Mouse (Mus musculus) liver, embryonic 14.5 days (tissue): Measurements from ENCODE around the gene Srp72. TPM values are rescaled to one million over a fixed set of nuclear protein-coding genes. Genes with fewer than 3 reads are reported as not detected.
A peak's percentile ranks its signal among the peaks of the same experiment; 100 is the strongest.

Source experiments
- ATAC-seq: fragments of 200-750 bp; cut with Nextera tagmentation; 2 replicates; pipeline ENCODE4 v1.8.0; 2017; ENCODE audit warnings: moderate number of reproducible peaks, mild to moderate bottlenecking, moderate library complexity; ENCODE audit not compliant: insufficient read depth
- DNase-seq, 3 experiments: peaks; one replicate each; pipeline ENCODE4 v3.0.0-alpha.2; 2012 to 2013; ENCODE audit warnings: low read depth in 3 of 3, low spot score in 3 of 3
- H3K27ac ChIP-seq: fragments of 300-500 bp; sonication (generic); 2 replicates; pipeline ENCODE4 v1.5.1; 2014; ENCODE audit warnings: moderate library complexity, mild to moderate bottlenecking, control low read depth, inconsistent platforms
- H3K27me3 ChIP-seq: fragments of 300-500 bp; sonication (generic); 2 replicates; pipeline ENCODE4 v1.6.1; 2014; ENCODE audit warnings: mild to moderate bottlenecking, low read length, moderate library complexity; ENCODE audit not compliant: control insufficient read depth, insufficient read depth
- H3K36me3 ChIP-seq: fragments of 300-500 bp; sonication (generic); replicated peaks from 2 replicates; pipeline ENCODE4 v1.6.1; 2014; ENCODE audit warnings: low read depth; ENCODE audit not compliant: control insufficient read depth, insufficient read depth
- H3K4me1 ChIP-seq, 2 experiments: fragments of 200-500 bp in 1 of 2; fragments of 300-500 bp in 1 of 2; sonication (generic) in 1 of 2; replicated peaks; 2 replicates each; pipeline ENCODE4 v1.6.1; 2012 to 2014; ENCODE audit warnings: antibody characterized with exemption in 1 of 2, inconsistent platforms in 1 of 2, low read length in 1 of 2; ENCODE audit not compliant: control insufficient read depth in 2 of 2, insufficient read depth in 2 of 2
- H3K4me2 ChIP-seq: fragments of 300-500 bp; sonication (generic); 2 replicates; pipeline ENCODE4 v1.6.1; 2014; ENCODE audit warnings: low read depth, mild to moderate bottlenecking, control low read depth, moderate library complexity
- H3K4me3 ChIP-seq, 2 experiments: fragments of 200-500 bp in 1 of 2; fragments of 300-500 bp in 1 of 2; sonication (generic) in 1 of 2; 2 replicates each; pipeline ENCODE4 v1.5.1; 2012 to 2014; ENCODE audit warnings: low read depth in 2 of 2, low read length in 2 of 2, mild to moderate bottlenecking in 2 of 2, control low read depth in 1 of 2, inconsistent platforms in 1 of 2, moderate library complexity in 1 of 2; ENCODE audit not compliant: insufficient read depth in 1 of 2
- H3K9ac ChIP-seq: fragments of 300-500 bp; sonication (generic); replicated peaks from 2 replicates; pipeline ENCODE4 v1.6.1; 2014; ENCODE audit warnings: mild to moderate bottlenecking, control low read depth, moderate library complexity
- H3K9me3 ChIP-seq: fragments of 300-500 bp; sonication (generic); 2 replicates; pipeline ENCODE4 v1.6.1; 2016; ENCODE audit warnings: low read length, mixed read lengths; ENCODE audit not compliant: control insufficient read depth
- CTCF ChIP-seq: IDR thresholded peaks from 2 replicates; pipeline ENCODE4 v1.5.1; 2016; ENCODE audit warnings: antibody characterized with exemption, low read depth, control low read depth
- EP300 ChIP-seq: IDR thresholded peaks from 2 replicates; pipeline ENCODE4 v1.6.1; 2016; ENCODE audit warnings: antibody characterized with exemption, low read depth
- WGBS: fragments of 180-500 bp; shearing (Covaris S2); extraction: QIAGEN DNeasy Blood & Tissue Kit; methylation state at CpG from one replicate; pipeline ENCODE4 v1.1.7; 2014; ENCODE audit not compliant: insufficient replicate concordance; 5-methylcytosine and 5-hydroxymethylcytosine counted together
- polyA plus RNA-seq, 2 experiments: library from polyadenylated mRNA; depleted of rRNA in 1 of 2; stranded (reverse) in 1 of 2; unstranded in 1 of 2; fragments of >200 nt; fragmentation: Nextera tagmentation in 1 of 2; extraction: Ambion mirVana in 1 of 2; gene quantifications; 2 replicates each; pipeline versions ENCODE4 v1.2.1 to v1.2.3; 2012 to 2014

The Srp72 gene
- polyA plus RNA-seq, 2 experiments = 32.3 to 45.5 TPM

- peaks cover 39% of the 10 kb centered on the region for H3K36me3 ChIP-seq
- WGBS = 65% methylated on average over 3 of the region's 3 CpGs
- peak overlapping the region; percentile 91 for H3K4me2 ChIP-seq
- ATAC-seq (no peak), DNase-seq (no peak)
- peaks cover 8 to 22% of the 10 kb centered on the region in 2 experiments; a peak in 3 of 4 replicates for H3K4me1 ChIP-seq
- no peak for TF ChIP-seq EP300
- TF ChIP-seq CTCF = no peak
- H3K27me3 ChIP-seq = no peaks in the 10 kb centered on the region
- H3K9me3 ChIP-seq = no peaks in the 10 kb centered on the region
- peak overlapping the region; percentile 24; the same call in 1 of the 2 replicates for H3K9ac ChIP-seq
- H3K4me3 ChIP-seq = peak overlapping the region in 1 of 2 experiments; percentile 3; a peak in 1 of 4 replicates
- no peak overlapping the region for H3K27ac ChIP-seq
These were observed 20.7 kb upstream of the Srp72 start for GRCm38 (mm10) chr5:76953794-76954193.

DNA sequence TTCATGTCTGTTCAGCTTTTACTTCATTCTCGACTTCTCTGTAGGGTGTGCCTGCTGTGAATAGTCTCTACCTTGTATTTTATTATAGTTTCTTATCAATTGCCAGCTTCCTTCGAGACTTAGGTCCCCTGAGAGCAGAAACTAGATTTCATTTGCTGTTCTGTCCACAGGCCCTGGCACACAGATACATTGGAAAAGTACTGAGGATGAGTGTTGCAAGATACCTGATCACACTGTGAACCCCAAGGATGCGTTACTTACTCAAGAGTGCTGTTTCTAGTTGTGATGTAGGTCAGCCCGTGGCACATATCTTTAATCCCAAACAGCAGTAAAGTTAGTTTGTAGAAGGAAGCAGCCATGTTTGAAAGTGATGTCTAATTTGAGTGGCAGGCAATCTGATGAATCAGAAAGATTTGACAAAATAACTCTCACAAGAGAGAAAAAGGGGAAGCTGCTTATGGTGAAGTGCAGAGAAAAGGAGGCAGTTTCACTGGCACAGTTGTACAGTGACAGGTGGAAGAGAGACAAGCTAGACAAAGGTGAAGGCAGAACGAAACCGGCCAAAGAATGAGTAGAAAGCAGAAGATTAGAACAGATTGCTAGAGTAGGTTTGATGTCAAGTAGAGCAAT, 20.1 kb upstream of the Srp72 start:
- peaks cover 42% of the 10 kb centered on the region for H3K36me3 ChIP-seq
- no peak overlapping the region for H3K27ac ChIP-seq
- no peak for TF ChIP-seq CTCF
- no peak for TF ChIP-seq EP300
- H3K9me3 ChIP-seq = no peaks in the 10 kb centered on the region
- peak overlapping the region; percentile 24; the same call in 1 of the 2 replicates for H3K9ac ChIP-seq
- peak overlapping the region in 1 of 2 experiments; percentile 3; a peak in 1 of 4 replicates for H3K4me3 ChIP-seq
- DNase-seq (no peak), ATAC-seq (no peak)
- 54% methylated on average over 6 of the region's 6 CpGs for WGBS
- H3K4me1 ChIP-seq = peaks cover 7 to 20% of the 10 kb centered on the region in 2 experiments; a peak in 3 of 4 replicates
- H3K27me3 ChIP-seq = no peaks in the 10 kb centered on the region
- peak overlapping the region; percentile 91 for H3K4me2 ChIP-seq

GRCm38 (mm10) chr5:76955474-76955873, 19.0 kb upstream of the Srp72 start:
- no peak overlapping the region for H3K4me2 ChIP-seq
- no peak overlapping the region for H3K4me3 ChIP-seq
- peaks cover 5 to 18% of the 10 kb centered on the region in 2 experiments; a peak in 3 of 4 replicates for H3K4me1 ChIP-seq
- no peaks in the 10 kb centered on the region for H3K9me3 ChIP-seq
- WGBS = 87% methylated on average over 4 of the region's 4 CpGs
- TF ChIP-seq EP300 = no peak
- no peak for TF ChIP-seq CTCF
- no peaks in the 10 kb centered on the region for H3K27me3 ChIP-seq
- no peak overlapping the region for H3K9ac ChIP-seq
- no peak for DNase-seq
- no peak for ATAC-seq
- H3K27ac ChIP-seq = no peak overlapping the region
- H3K36me3 ChIP-seq = peaks cover 51% of the 10 kb centered on the region

DNA sequence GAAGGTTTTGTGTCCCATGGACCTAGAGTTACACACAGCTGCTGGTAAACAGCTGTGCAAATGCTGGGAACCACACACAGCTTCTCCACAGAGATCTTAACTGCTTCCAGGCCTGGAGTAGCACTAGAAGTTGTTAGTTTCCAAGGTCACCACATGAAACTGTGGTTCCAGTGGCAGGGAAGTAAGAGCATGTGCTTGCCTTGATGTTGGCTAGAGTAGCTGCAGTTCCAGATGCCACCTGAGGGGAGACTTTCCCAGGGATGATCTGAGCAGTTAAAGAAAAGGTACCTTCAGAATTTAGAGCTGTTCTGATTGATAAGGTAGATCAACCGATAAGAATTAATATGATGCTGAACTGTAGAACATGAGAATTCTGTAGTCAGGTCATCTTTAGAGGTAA, 16.5 kb upstream of the Srp72 start:
- Histone ChIP-seq H3K9me3 (no peaks in the 10 kb centered on the region), H3K4me1 (peaks cover 5 to 16% of the 10 kb centered on the region in 2 experiments; a peak in 3 of 4 replicates), H3K9ac (no peak overlapping the region), H3K36me3 (peaks cover 76% of the 10 kb centered on the region), H3K27ac (no peak overlapping the region), H3K4me3 (no peak overlapping the region), H3K4me2 (no peak overlapping the region), H3K27me3 (no peaks in the 10 kb centered on the region)
- ATAC-seq (no peak), DNase-seq (no peak)
- 90% methylated on average over 1 of the region's 1 CpGs for WGBS
- TF ChIP-seq CTCF (peak; percentile 27; the same call in 1 of the 2 replicates), EP300 (no peak)

DNA sequence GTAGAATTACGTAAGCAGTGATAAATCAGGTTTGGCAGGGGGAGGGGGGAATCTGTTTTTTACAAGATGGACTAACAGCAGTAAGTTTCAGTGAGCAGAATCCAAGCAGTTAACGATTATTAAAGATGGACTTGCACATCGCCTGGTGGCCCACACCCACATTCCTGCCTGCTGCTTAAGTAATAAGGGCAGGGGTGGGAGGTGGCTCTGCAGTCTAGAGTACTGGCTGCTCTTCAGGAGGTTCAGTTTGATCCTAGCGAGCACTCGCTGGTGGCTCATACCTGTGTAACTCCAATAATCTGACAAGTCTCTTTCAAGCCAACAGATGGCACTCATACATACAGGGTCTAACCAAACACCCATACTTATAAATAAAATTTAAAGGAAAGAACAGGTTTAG, 14.9 kb upstream of the Srp72 start:
- H3K9me3 ChIP-seq = no peaks in the 10 kb centered on the region
- no peak overlapping the region for H3K9ac ChIP-seq
- DNase-seq = no peak
- no peak overlapping the region for H3K4me3 ChIP-seq
- no peak for ATAC-seq
- H3K27me3 ChIP-seq = no peaks in the 10 kb centered on the region
- H3K4me2 ChIP-seq = no peak overlapping the region
- H3K27ac ChIP-seq = no peak overlapping the region
- WGBS = 83% methylated on average over 5 of the region's 5 CpGs
- H3K4me1 ChIP-seq = peaks cover under 1 to 9% of the 10 kb centered on the region in 2 experiments; a peak in 2 of 4 replicates
- peaks cover 80% of the 10 kb centered on the region for H3K36me3 ChIP-seq
- TF ChIP-seq CTCF (no peak), EP300 (no peak)
